Mouse (Mus musculus): Measurements from ENCODE around the gene Ugt1a2.

The Ugt1a2 gene

DNA sequence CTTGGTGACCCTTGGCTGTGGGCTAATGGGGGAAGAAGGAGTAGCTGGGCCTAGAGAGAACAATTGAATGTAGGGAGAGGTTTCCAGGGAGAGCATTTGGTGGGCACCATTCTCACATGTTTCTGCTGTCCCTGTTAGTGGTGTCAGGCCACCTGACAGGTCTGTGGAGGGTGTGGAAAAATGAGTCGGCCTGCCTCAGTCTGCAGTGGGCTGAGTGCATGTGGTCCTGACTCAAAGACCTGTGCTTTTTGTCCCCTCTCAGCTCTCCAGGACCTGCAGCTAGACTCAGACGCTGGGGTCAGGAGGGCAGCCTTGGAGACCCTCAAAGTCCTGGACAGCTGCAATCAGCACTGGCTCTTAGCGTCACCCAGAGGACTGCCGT is 59.2 kb downstream of the Ugt1a2 start:
- no peak for DNase-seq

DNA sequence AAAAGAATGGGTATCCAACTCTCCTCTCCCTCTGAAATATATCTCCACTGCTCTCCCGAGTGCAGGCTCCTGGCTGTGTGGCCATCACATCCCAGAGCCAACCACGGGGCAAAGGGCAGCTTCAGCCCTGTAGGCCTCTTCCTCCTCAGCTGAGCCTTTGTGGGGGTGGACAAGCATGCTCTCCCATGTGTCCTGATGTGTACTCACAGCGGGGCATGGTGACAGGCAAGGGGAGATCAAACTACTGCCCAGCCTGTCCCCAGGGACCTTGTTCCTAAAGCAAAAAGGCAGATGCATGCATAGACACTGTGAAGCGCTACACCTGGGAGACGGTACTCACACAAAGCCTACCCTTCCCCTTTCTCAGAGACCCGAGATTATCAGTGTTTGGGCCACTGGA is 59.7 kb downstream of the Ugt1a2 start:
- DNase-seq: peak; percentile 60

DNA sequence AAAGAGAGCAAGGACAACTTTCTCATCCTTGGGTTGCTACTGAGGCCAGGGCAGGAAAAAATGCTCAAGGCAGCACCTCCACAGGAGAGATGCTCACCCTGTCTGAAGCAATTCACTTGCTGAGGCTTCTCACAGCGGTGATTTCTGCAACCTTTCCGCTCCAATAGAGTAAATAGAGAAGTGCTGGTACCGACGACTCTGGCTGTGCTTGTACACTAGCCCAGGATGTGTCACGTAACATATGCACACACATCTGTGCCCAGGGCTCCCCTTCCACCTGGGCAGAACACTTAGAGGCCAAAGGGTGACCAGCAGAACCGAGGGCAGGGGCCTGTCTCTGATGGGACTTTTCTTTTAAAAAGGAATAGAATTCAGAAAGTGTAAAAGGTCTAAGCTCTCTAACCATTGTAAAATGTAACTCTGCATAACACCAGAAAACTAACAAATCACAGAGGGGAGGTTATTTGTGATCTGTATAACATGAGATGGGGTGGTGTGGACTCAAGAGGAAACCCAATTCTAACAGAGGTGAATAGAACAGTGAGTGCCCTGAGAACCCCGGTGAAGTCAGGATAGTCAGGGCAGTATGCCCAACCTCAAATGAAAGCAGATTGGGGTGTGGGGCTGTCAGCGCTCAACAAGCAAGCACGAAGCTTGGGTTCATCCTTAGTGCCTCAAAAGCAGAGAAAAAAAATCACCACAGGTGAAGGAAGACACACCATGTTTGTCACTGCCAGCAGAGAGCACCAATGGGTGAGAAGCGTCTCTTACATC is 60.4 kb downstream of the Ugt1a2 start:
- no peak for DNase-seq

DNA sequence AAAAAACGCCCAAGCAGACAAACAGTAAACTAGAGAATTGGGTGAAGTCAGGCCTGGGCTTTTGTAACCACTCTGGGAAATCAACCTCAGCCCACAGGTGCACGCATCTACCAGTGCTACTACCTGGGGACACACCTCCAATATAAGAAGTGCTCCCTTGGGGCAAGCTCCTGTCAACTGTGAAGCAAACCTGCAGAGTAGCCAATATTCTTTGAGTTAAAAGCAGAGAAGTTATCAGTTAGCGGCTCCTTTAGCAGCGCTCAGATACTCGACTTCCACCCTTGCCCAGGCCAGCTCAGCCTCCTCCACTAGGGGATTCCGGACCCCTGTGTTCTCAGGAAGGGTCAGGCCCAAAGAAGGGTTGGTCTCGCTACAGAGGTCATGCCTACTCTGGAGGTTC is 61.3 kb downstream of the Ugt1a2 start:
- no peak for DNase-seq

DNA sequence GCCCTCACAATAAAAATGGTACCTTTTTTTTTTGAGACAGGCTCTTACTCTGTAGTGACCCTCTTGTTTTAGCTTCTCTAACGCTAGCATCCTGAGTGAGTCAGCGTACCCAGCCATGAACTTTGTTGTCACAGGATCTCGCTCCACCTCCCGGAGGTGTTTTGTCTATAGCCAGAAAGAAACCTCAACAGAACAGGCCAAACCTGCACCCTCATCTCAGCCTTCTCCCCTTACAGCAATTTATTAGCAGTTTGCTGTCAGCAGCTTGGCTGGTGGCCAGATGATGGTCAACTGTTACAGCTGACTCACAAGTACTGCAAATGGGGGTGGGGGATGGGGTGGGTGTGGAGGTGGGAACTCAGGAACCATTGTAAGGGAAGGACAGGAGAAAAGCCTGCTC is 61.9 kb downstream of the Ugt1a2 start:
- DNase-seq: no peak

DNA sequence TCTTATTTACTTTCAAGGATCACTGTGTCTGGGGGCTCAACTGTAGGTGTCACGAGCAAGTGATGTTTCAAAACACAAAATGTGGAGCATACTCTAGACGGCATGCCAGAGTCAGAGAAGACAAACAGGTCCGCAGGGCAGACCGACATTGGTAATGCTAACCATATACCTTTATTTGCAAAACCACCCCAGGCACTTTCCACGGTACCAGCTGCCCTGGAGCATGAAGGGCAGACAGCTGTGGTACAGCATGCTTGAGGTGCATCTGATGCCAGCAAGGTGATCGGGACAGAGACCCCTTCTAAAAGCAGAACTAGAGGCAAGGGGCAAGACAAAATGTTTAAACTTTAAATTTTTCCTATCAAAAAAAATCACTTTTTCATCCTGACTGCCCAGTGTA is 62.6 kb downstream of the Ugt1a2 start:
- DNase-seq: no peak

DNA sequence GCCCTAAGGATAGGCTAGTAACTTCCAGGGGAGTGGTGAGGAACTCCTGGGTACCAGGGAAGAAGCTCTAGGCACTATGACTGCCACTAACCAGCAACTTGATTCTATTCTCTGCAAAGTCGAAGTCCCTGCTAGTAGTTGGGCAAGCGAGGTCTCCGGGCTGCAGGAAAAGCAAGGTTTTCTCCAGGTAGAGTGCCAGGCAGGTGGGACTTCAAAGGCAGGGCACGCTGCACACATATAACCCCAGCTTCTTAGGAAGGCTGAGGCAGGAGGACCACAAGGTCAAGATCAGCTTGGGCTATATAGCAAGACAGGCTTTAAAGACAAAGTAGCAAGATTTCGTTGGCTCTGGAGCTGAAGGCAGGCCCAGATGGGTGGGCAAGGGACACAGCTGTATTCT is 63.4 kb downstream of the Ugt1a2 start:
- DNase-seq: no peak

DNA sequence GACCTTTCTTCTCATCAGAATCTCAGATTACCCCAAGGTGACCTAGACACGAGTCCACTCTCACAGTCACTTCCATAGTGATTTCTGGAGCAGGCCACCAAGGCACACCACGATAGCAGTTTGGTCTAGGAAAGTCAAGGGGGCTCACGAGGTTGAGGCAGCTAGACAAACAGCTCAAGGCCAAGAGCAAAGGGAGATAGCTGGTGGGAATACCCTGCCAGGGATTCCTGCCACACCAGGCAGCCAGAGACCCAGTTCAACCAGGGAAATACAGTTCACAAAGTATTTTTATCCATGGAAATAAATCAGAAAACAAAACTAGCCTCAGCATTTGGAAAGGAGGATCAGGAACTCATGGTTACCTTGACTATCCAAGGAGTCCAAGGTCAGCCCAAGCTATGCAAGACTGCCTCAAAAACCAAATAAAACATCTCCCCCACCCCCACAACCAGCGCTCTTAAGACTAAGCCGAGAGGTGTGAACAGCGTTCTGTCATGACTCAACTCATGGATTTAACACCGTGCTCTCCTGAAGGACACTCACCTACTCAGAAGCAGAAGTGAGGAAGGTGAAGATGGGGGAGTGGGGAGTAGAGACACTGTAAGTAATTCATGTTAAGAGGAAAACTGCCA is 64.0 kb downstream of the Ugt1a2 start:
- no peak for DNase-seq

DNA sequence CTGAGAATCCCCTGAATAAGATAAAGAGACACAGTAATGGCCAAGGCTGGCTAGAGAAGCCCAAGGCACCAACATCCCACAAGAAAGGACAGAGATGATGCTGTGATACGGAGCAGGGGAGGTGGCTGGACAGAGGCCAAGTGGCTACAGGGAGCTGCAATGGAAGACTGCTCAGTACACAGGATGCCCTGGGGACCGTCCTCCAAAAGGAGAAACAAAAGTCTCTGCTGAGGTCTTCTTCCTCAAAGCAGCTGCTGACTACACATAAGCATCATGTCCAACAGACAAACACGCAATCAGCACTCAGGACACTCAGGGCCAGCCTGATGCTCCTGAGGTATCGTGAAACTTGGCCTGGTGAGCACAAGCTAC is 64.5 kb downstream of the Ugt1a2 start:
- no peak for DNase-seq

DNA sequence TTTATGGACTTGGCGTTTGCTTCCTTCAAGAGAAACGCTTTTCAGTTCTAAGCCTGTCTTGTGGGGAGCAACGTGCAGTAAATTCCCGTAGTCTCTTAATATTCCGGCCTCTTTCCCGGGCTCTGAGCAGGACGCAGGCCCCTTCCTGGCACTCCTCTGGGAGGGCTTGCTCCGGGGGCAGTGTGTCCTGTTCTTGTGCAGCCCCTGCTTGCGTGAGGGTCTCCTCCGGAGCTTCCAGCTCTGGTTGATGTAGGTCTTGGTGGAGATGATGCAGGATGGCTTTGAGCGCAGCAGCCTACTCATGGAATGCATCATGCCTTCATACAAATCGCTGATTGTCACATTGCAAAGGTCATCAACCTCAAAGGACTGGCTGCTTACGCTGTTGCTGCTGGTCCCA is 65.7 kb downstream of the Ugt1a2 start:
- DNase-seq: no peak

DNA sequence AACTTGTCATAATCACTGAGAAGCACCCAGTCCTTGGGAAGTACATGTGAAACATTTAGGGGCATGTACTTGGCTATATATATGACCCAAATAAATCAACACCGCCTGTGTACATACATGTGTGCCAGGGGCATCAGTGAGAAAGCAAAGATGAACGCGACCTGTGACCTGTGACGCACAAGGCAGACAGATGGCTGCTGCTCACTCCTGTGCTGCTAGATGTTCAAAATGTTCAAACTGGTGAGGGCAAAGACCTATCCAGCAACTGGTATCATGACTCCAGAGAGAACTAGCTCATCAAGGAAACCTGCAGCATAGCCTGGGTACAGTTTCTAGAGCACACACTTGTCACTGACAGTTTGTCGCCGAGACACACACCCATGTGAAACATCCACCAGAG is 67.1 kb downstream of the Ugt1a2 start:
- no peak for DNase-seq

DNA sequence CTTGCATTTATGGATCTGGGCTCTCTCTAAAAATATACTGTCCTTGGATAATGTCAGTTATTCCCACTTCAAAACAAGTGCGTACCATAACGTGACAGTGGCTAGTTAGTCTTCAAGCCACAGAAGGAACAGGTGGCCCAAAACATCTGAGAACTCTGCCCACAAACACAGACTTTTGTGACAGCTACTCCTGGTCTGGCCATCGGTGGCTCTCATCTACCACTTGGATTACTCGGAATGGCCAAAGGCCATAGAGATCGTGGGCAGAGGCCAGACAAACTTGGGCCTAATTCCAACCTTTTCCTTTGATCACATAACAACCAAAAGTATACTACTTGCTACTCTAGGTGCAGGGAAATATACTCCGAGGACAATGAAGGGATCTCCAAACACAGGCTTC is 67.7 kb downstream of the Ugt1a2 start:
- DNase-seq: no peak

Measured in right cerebral cortex, postnatal 4 days (tissue).